Mouse (Mus musculus) CH12.LX (cell line): ENCODE measurements around the gene Tmc2. TPM values are rescaled to one million over a fixed set of nuclear protein-coding genes. Genes with fewer than 3 reads are reported as not detected.

ENCODE experiments used
- DNase-seq: peaks from one replicate; pipeline ENCODE4 v3.0.0-alpha.2; 2013; ENCODE audit errors: extremely low read depth
- H3K27ac ChIP-seq: 2 replicates; pipeline ENCODE4 v1.5.1; 2012; ENCODE audit warnings: low read depth, mild to moderate bottlenecking, control low read depth, moderate library complexity; ENCODE audit not compliant: insufficient read depth
- H3K27me3 ChIP-seq: replicated peaks from 2 replicates; pipeline ENCODE3; 2012; ENCODE audit warnings: inconsistent platforms
- H3K36me3 ChIP-seq, 2 experiments: replicated peaks in 1 of 2; 2 replicates each; pipeline versions ENCODE3 to v1.6.1; 2012; ENCODE audit warnings: inconsistent platforms in 1 of 2, low read length in 1 of 2, mild to moderate bottlenecking in 1 of 2, mixed read lengths in 1 of 2, moderate library complexity in 1 of 2; ENCODE audit not compliant: control insufficient read depth in 1 of 2, insufficient read depth in 1 of 2
- H3K4me1 ChIP-seq, 2 experiments: 2 replicates each; pipeline ENCODE4 v1.6.1; 2012; ENCODE audit warnings: inconsistent platforms in 1 of 2, moderate library complexity in 1 of 2; ENCODE audit not compliant: insufficient read depth in 2 of 2, control insufficient read depth in 1 of 2
- H3K4me2 ChIP-seq: 2 replicates; pipeline ENCODE4 v1.6.1; 2012; ENCODE audit warnings: low read depth, mild to moderate bottlenecking, control low read depth; ENCODE audit not compliant: poor library complexity, insufficient read depth, severe bottlenecking
- H3K4me3 ChIP-seq, 3 experiments: fragments of 150-350 bp in 1 of 3; sonication (generic) in 1 of 3; replicated peaks in 1 of 3; 2 replicates each; pipeline versions ENCODE3 to v1.5.1; 2011 to 2012; ENCODE audit warnings: low read depth in 2 of 3, low read length in 2 of 3, mild to moderate bottlenecking in 2 of 3, moderate library complexity in 2 of 3, control low read depth in 1 of 3, improper control_type of control experiment in 1 of 3, inconsistent platforms in 1 of 3, mixed read lengths in 1 of 3; ENCODE audit not compliant: poor library complexity in 1 of 3
- H3K79me2 ChIP-seq: replicated peaks from 2 replicates; pipeline ENCODE4 v1.6.1; 2012; ENCODE audit warnings: mild to moderate bottlenecking, moderate library complexity; ENCODE audit not compliant: control insufficient read depth, poor library complexity, insufficient read depth, severe bottlenecking; ENCODE audit errors: extremely low read depth
- H3K9ac ChIP-seq: 2 replicates; pipeline ENCODE4 v1.6.1; 2012; ENCODE audit warnings: low read depth, mild to moderate bottlenecking, control low read depth, moderate library complexity; ENCODE audit not compliant: insufficient read depth
- H3K9me3 ChIP-seq: replicated peaks from 2 replicates; pipeline ENCODE3; 2012; ENCODE audit warnings: low read length, inconsistent platforms, mixed read lengths
- CHD2 ChIP-seq: IDR thresholded peaks from 2 replicates; pipeline ENCODE4 v1.6.1; 2011; ENCODE audit warnings: low read length, improper control_type of control experiment
- CTCF ChIP-seq, 2 experiments: IDR thresholded peaks in 1 of 2; conservative IDR thresholded peaks in 1 of 2; 2 replicates each; pipeline ENCODE4 v1.5.1; 2011 to 2012; ENCODE audit warnings: low read depth in 2 of 2, low read length in 2 of 2, improper control_type of control experiment in 1 of 2, inconsistent platforms in 1 of 2, mild to moderate bottlenecking in 1 of 2, moderate library complexity in 1 of 2
- JUND ChIP-seq: conservative IDR thresholded peaks from 2 replicates; pipeline ENCODE4 v1.6.1; 2011; ENCODE audit warnings: low read depth, low read length, improper control_type of control experiment
- MAZ ChIP-seq: IDR thresholded peaks from 2 replicates; pipeline ENCODE4 v1.6.1; 2012; ENCODE audit warnings: low read depth, mild to moderate bottlenecking, inconsistent platforms, low read length, improper control_type of control experiment, moderate library complexity
- MXI1 ChIP-seq: IDR thresholded peaks from 2 replicates; pipeline ENCODE4 v1.6.1; 2011; ENCODE audit warnings: mild to moderate bottlenecking, low read depth, low read length, improper control_type of control experiment
- POLR2A ChIP-seq: IDR thresholded peaks from 2 replicates; pipeline ENCODE4 v1.6.1; 2011; ENCODE audit warnings: low read depth, mild to moderate bottlenecking, improper control_type of control experiment, low read length
- POLR2AphosphoS2 ChIP-seq: IDR thresholded peaks from 2 replicates; pipeline ENCODE4 v1.6.1; 2011; ENCODE audit warnings: low read depth, low read length, improper control_type of control experiment
- RAD21 ChIP-seq: IDR thresholded peaks from 2 replicates; pipeline ENCODE4 v1.6.1; 2011; ENCODE audit warnings: low read depth, mild to moderate bottlenecking, low read length, improper control_type of control experiment, moderate library complexity
- SMC3 ChIP-seq: IDR thresholded peaks from 2 replicates; pipeline ENCODE4 v1.6.1; 2011; ENCODE audit warnings: low read depth, low read length, improper control_type of control experiment
- TBP ChIP-seq: conservative IDR thresholded peaks from 2 replicates; pipeline ENCODE4 v1.6.1; 2011; ENCODE audit warnings: low read depth, low read length, improper control_type of control experiment
- UBTF ChIP-seq: IDR thresholded peaks from 2 replicates; pipeline ENCODE4 v1.6.1; 2012; ENCODE audit warnings: low read depth, mild to moderate bottlenecking, inconsistent platforms, low read length, improper control_type of control experiment, moderate library complexity
- ZKSCAN1 ChIP-seq: IDR thresholded peaks from 2 replicates; pipeline ENCODE4 v1.6.1; 2012; ENCODE audit warnings: low read depth, inconsistent platforms, low read length, improper control_type of control experiment, borderline replicate concordance
- dilution Hi-C: fragments of 300-500 bp; cut with MboI; formaldehyde crosslinking; loops from 2 replicates; pipeline ENCODE4 v1.14.3; 2020; ENCODE audit warnings: low sequenced_read_pairs; ENCODE audit not compliant: extremely low pct_unique_long_range_greater_than_20kb, extremely low pct_ligation_motif_present
- in situ Hi-C: fragments of 300-500 bp; cut with MboI; formaldehyde crosslinking; loops from 3 replicates; pipeline ENCODE4 v1.14.3; 2019; ENCODE audit warnings: low sequenced_read_pairs, low pct_ligation_motif_present, low pct_unique_long_range_greater_than_20kb, mixed read lengths
- polyA plus RNA-seq: library from polyadenylated mRNA; unstranded; fragments of >175 nt; gene quantifications from 2 replicates; pipeline ENCODE4 v1.2.1, GENCODE M21; 2012; ENCODE audit warnings: low read depth; ENCODE audit not compliant: insufficient read length
- total RNA-seq, 2 experiments: library from RNA; depleted of rRNA; stranded (reverse); fragments of 300-350 nt in 1 of 2; fragments of >200 nt in 1 of 2; gene quantifications; 2 replicates each; pipeline ENCODE4 v1.2.3; 2012 to 2014

Tmc2 gene
- total and polyA plus RNA-seq, 3 experiments = not detected

GRCm38 (mm10) chr2:130166311-130167214 is 28.4 kb upstream of the Tmc2 start:
- dilution Hi-C loops (no loop called here), in situ Hi-C loops (loop anchor here (25.0 kb wide), 1 partner anchor 104 kb away; no protein-coding TSS in a partner anchor)
- Histone ChIP-seq H3K79me2 (no peaks in the 10 kb centered on the region), H3K9me3 (no peaks in the 10 kb centered on the region), H3K36me3 (peaks cover 26 to 76% of the 10 kb centered on the region in 2 experiments), H3K27ac (no peak overlapping the region), H3K9ac (no peak overlapping the region), H3K4me3 (no peak overlapping the region), H3K27me3 (no peaks in the 10 kb centered on the region), H3K4me1 (no peaks in the 10 kb centered on the region), H3K4me2 (no peak overlapping the region)
- TF ChIP-seq CTCF (conservative IDR thresholded peaks at IDR 0.05 in 1 of 2, IDR thresholded peaks at IDR 0.05 in 1 of 2; ENCODE audit: low read depth in 2 of 2, low read length in 2 of 2) = peak in 1 of 2 experiments; percentile 63; a peak in 2 of 4 replicates
- TF ChIP-seq SMC3 = peak; percentile 44
- TF ChIP-seq RAD21 = peak; percentile 41
- TF ChIP-seq UBTF = no peak
- 0 out of 2 replicates have a peak, but pooled peaks have one; percentile 21 for TF ChIP-seq POLR2AphosphoS2
- no peak for TF ChIP-seq MXI1
- DNase-seq = peak; percentile 37

- dilution Hi-C loops = no loop called here
- TF ChIP-seq POLR2A = no peak
- TF ChIP-seq TBP = no peak
- TF ChIP-seq UBTF = no peak
- TF ChIP-seq CTCF (conservative IDR thresholded peaks at IDR 0.05 in 1 of 2, IDR thresholded peaks at IDR 0.05 in 1 of 2; ENCODE audit: low read depth in 2 of 2, low read length in 2 of 2) = peak; percentile 28 to 64; a peak in 3 of 4 replicates
- TF ChIP-seq MAZ = no peak
- TF ChIP-seq JUND = no peak
- TF ChIP-seq RAD21 = peak; percentile 54
- no peak for TF ChIP-seq CHD2
- peak; percentile 40 for TF ChIP-seq SMC3
- TF ChIP-seq ZKSCAN1 = no peak
- 0 out of 2 replicates have a peak, but pooled peaks have one; percentile 11 for TF ChIP-seq POLR2AphosphoS2
- H3K4me2 ChIP-seq = no peak overlapping the region
Observed at GRCm38 (mm10) chr2:130167861-130168260, 27.1 kb upstream of the Tmc2 start.

More at GRCm38 (mm10) chr2:130167861-130168260, 27.1 kb upstream of the Tmc2 start:
- no peak overlapping the region for H3K27ac ChIP-seq
- no peak overlapping the region for H3K4me3 ChIP-seq
- H3K27me3 ChIP-seq = no peaks in the 10 kb centered on the region
- no peaks in the 10 kb centered on the region for H3K4me1 ChIP-seq
- no peak overlapping the region for H3K9ac ChIP-seq
- peaks cover 37 to 78% of the 10 kb centered on the region in 2 experiments for H3K36me3 ChIP-seq
- in situ Hi-C loops = loop anchor here (25.0 kb wide), 1 partner anchor 106 kb away; no protein-coding TSS in a partner anchor
- no peaks in the 10 kb centered on the region for H3K79me2 ChIP-seq
- no peaks in the 10 kb centered on the region for H3K9me3 ChIP-seq
- DNase-seq = peak; percentile 51
